Mouse (Mus musculus): ENCODE data around the gene Sh3rf3. TPM values are rescaled to one million over a fixed set of nuclear protein-coding genes. Genes with fewer than 3 reads are reported as not detected.

Sh3rf3 gene
- polyA plus RNA-seq, 1 experiment: 1.5 TPM

- 91% methylated on average over 11 of the region's 11 CpGs for WGBS
- H3K4me1 ChIP-seq (ENCODE audit: control insufficient read depth, insufficient read depth, insufficient read length): no peaks in the 10 kb centered on the region
- no peaks in the 10 kb centered on the region for H3K36me3 ChIP-seq (ENCODE audit: control insufficient read depth, insufficient read depth, low read length)
- no peaks in the 10 kb centered on the region for H3K27me3 ChIP-seq (ENCODE audit: control insufficient read depth, insufficient read depth, low read length)
- TF ChIP-seq POLR2A (IDR thresholded peaks at IDR 0.05; ENCODE audit: low read depth, low read length): no peak
- no peak for TF ChIP-seq CTCF (IDR thresholded peaks at IDR 0.05; ENCODE audit: extremely low read depth, insufficient read depth, insufficient read length, insufficient replicate concordance)
- H3K27ac ChIP-seq (ENCODE audit: insufficient read depth, low read length): no peak overlapping the region
- H3K4me3 ChIP-seq (ENCODE audit: extremely low read depth, insufficient read depth, insufficient read length): no peak overlapping the region
- no peak for DNase-seq (ENCODE audit: low read depth in 1 of 2, low spot score in 2 of 2)
These were observed 16.3 kb downstream of the Sh3rf3 start for GRCm38 (mm10) chr10:58829251-58830111.

GRCm38 (mm10) chr10:58833146-58833545 lies 20.0 kb downstream of the Sh3rf3 start:
- TF ChIP-seq POLR2A (IDR thresholded peaks at IDR 0.05; ENCODE audit: low read depth, low read length): no peak
- TF ChIP-seq CTCF (IDR thresholded peaks at IDR 0.05; ENCODE audit: extremely low read depth, insufficient read depth, insufficient read length, insufficient replicate concordance): no peak
- H3K36me3 ChIP-seq (ENCODE audit: control insufficient read depth, insufficient read depth, low read length): no peaks in the 10 kb centered on the region
- WGBS: 82% methylated on average over 3 of the region's 3 CpGs
- no peaks in the 10 kb centered on the region for H3K27me3 ChIP-seq (ENCODE audit: control insufficient read depth, insufficient read depth, low read length)
- H3K4me1 ChIP-seq (ENCODE audit: control insufficient read depth, insufficient read depth, insufficient read length): no peaks in the 10 kb centered on the region
- no peak for DNase-seq (ENCODE audit: low read depth in 1 of 2, low spot score in 2 of 2)
- H3K4me3 ChIP-seq (ENCODE audit: extremely low read depth, insufficient read depth, insufficient read length): no peak overlapping the region
- no peak overlapping the region for H3K27ac ChIP-seq (ENCODE audit: insufficient read depth, low read length)

GRCm38 (mm10) chr10:58833741-58834178 lies 20.6 kb downstream of the Sh3rf3 start:
- Histone ChIP-seq H3K4me3 (ENCODE audit: extremely low read depth, insufficient read depth, insufficient read length) (no peak overlapping the region), H3K36me3 (ENCODE audit: control insufficient read depth, insufficient read depth, low read length) (no peaks in the 10 kb centered on the region), H3K27me3 (ENCODE audit: control insufficient read depth, insufficient read depth, low read length) (no peaks in the 10 kb centered on the region), H3K4me1 (ENCODE audit: control insufficient read depth, insufficient read depth, insufficient read length) (no peaks in the 10 kb centered on the region), H3K27ac (ENCODE audit: insufficient read depth, low read length) (no peak overlapping the region)
- TF ChIP-seq CTCF (IDR thresholded peaks at IDR 0.05; ENCODE audit: extremely low read depth, insufficient read depth, insufficient read length, insufficient replicate concordance): no peak
- TF ChIP-seq POLR2A (IDR thresholded peaks at IDR 0.05; ENCODE audit: low read depth, low read length): no peak
- 82% methylated on average over 13 of the region's 13 CpGs for WGBS
- DNase-seq (ENCODE audit: low read depth in 1 of 2, low spot score in 2 of 2): no peak

- H3K36me3 ChIP-seq (ENCODE audit: control insufficient read depth, insufficient read depth, low read length): no peaks in the 10 kb centered on the region
- TF ChIP-seq CTCF (IDR thresholded peaks at IDR 0.05; ENCODE audit: extremely low read depth, insufficient read depth, insufficient read length, insufficient replicate concordance): no peak
- TF ChIP-seq POLR2A (IDR thresholded peaks at IDR 0.05; ENCODE audit: low read depth, low read length): no peak
- H3K4me1 ChIP-seq (ENCODE audit: control insufficient read depth, insufficient read depth, insufficient read length): no peaks in the 10 kb centered on the region
- no peak overlapping the region for H3K4me3 ChIP-seq (ENCODE audit: extremely low read depth, insufficient read depth, insufficient read length)
- no peak for DNase-seq (ENCODE audit: low read depth in 1 of 2, low spot score in 2 of 2)
- no peak overlapping the region for H3K27ac ChIP-seq (ENCODE audit: insufficient read depth, low read length)
- WGBS: 77% methylated on average over 3 of the region's 3 CpGs
- H3K27me3 ChIP-seq (ENCODE audit: control insufficient read depth, insufficient read depth, low read length): no peaks in the 10 kb centered on the region
These were observed 23.2 kb downstream of the Sh3rf3 start for GRCm38 (mm10) chr10:58836391-58836790.

- 84% methylated on average over 5 of the region's 5 CpGs for WGBS
- H3K4me3 ChIP-seq (ENCODE audit: extremely low read depth, insufficient read depth, insufficient read length): no peak overlapping the region
- no peak overlapping the region for H3K27ac ChIP-seq (ENCODE audit: insufficient read depth, low read length)
- no peak for DNase-seq (ENCODE audit: low read depth in 1 of 2, low spot score in 2 of 2)
- no peaks in the 10 kb centered on the region for H3K4me1 ChIP-seq (ENCODE audit: control insufficient read depth, insufficient read depth, insufficient read length)
- no peaks in the 10 kb centered on the region for H3K36me3 ChIP-seq (ENCODE audit: control insufficient read depth, insufficient read depth, low read length)
- no peak for TF ChIP-seq POLR2A (IDR thresholded peaks at IDR 0.05; ENCODE audit: low read depth, low read length)
- TF ChIP-seq CTCF (IDR thresholded peaks at IDR 0.05; ENCODE audit: extremely low read depth, insufficient read depth, insufficient read length, insufficient replicate concordance): no peak
- no peaks in the 10 kb centered on the region for H3K27me3 ChIP-seq (ENCODE audit: control insufficient read depth, insufficient read depth, low read length)
These were observed 24.3 kb downstream of the Sh3rf3 start for GRCm38 (mm10) chr10:58837504-58837903.

GRCm38 (mm10) chr10:58841945-58842344 lies 28.8 kb downstream of the Sh3rf3 start:
- no peak for TF ChIP-seq POLR2A (IDR thresholded peaks at IDR 0.05; ENCODE audit: low read depth, low read length)
- TF ChIP-seq CTCF (IDR thresholded peaks at IDR 0.05; ENCODE audit: extremely low read depth, insufficient read depth, insufficient read length, insufficient replicate concordance): no peak
- Histone ChIP-seq H3K36me3 (ENCODE audit: control insufficient read depth, insufficient read depth, low read length) (no peaks in the 10 kb centered on the region), H3K27ac (ENCODE audit: insufficient read depth, low read length) (no peak overlapping the region), H3K27me3 (ENCODE audit: control insufficient read depth, insufficient read depth, low read length) (no peaks in the 10 kb centered on the region), H3K4me3 (ENCODE audit: extremely low read depth, insufficient read depth, insufficient read length) (no peak overlapping the region), H3K4me1 (ENCODE audit: control insufficient read depth, insufficient read depth, insufficient read length) (no peaks in the 10 kb centered on the region)
- DNase-seq (ENCODE audit: low read depth in 1 of 2, low spot score in 2 of 2): no peak
- 86% methylated on average over 3 of the region's 3 CpGs for WGBS

- Histone ChIP-seq H3K27me3 (ENCODE audit: control insufficient read depth, insufficient read depth, low read length) (no peaks in the 10 kb centered on the region), H3K4me1 (ENCODE audit: control insufficient read depth, insufficient read depth, insufficient read length) (no peaks in the 10 kb centered on the region), H3K4me3 (ENCODE audit: extremely low read depth, insufficient read depth, insufficient read length) (no peak overlapping the region), H3K27ac (ENCODE audit: insufficient read depth, low read length) (no peak overlapping the region), H3K36me3 (ENCODE audit: control insufficient read depth, insufficient read depth, low read length) (no peaks in the 10 kb centered on the region)
- WGBS: 89% methylated on average over 8 of the region's 8 CpGs
- DNase-seq (ENCODE audit: low read depth in 1 of 2, low spot score in 2 of 2): no peak
- TF ChIP-seq CTCF (IDR thresholded peaks at IDR 0.05; ENCODE audit: extremely low read depth, insufficient read depth, insufficient read length, insufficient replicate concordance): no peak
- no peak for TF ChIP-seq POLR2A (IDR thresholded peaks at IDR 0.05; ENCODE audit: low read depth, low read length)
These were observed 29.9 kb downstream of the Sh3rf3 start for GRCm38 (mm10) chr10:58843100-58843499.

Measured in spleen, adult 2 months (tissue).